Mouse (Mus musculus) limb, embryonic 15.5 days (tissue): ENCODE data around the gene Atxn2. TPM values are rescaled to one million over a fixed set of nuclear protein-coding genes. Genes with fewer than 3 reads are reported as not detected.
A peak's percentile ranks its signal among the peaks of the same experiment; 100 is the strongest.

ENCODE experiments used
- ATAC-seq: fragments of 200-750 bp; cut with Nextera tagmentation; 2 replicates; pipeline ENCODE4 v1.8.0; 2017; ENCODE audit warnings: low read depth, moderate TSS enrichment; ENCODE audit not compliant: insufficient number of reproducible peaks, low FRiP score, low TSS enrichment
- H3K27ac ChIP-seq: fragments of 300-500 bp; sonication (generic); 2 replicates; pipeline ENCODE4 v1.5.1; 2015; ENCODE audit warnings: moderate library complexity, mild to moderate bottlenecking, inconsistent platforms
- H3K27me3 ChIP-seq: fragments of 300-500 bp; sonication (generic); 2 replicates; pipeline ENCODE4 v1.6.1; 2015; ENCODE audit warnings: inconsistent platforms
- H3K36me3 ChIP-seq: fragments of 300-500 bp; sonication (generic); 2 replicates; pipeline ENCODE4 v1.6.1; 2015; ENCODE audit warnings: inconsistent platforms
- H3K4me1 ChIP-seq: fragments of 300-500 bp; sonication (generic); 2 replicates; pipeline ENCODE4 v1.6.1; 2015; ENCODE audit warnings: inconsistent platforms
- H3K4me2 ChIP-seq: fragments of 300-500 bp; sonication (generic); 2 replicates; pipeline ENCODE4 v1.6.1; 2015; ENCODE audit warnings: mild to moderate bottlenecking, inconsistent platforms
- H3K4me3 ChIP-seq: fragments of 300-500 bp; sonication (generic); 2 replicates; pipeline ENCODE4 v1.5.1; 2015; ENCODE audit warnings: mild to moderate bottlenecking, inconsistent platforms
- H3K9ac ChIP-seq: fragments of 300-500 bp; sonication (generic); 2 replicates; pipeline ENCODE4 v1.6.1; 2015; ENCODE audit warnings: inconsistent platforms
- H3K9me3 ChIP-seq: fragments of 300-500 bp; sonication (generic); 2 replicates; pipeline ENCODE4 v1.6.1; 2016; ENCODE audit warnings: inconsistent platforms
- WGBS: fragments of 180-500 bp; shearing (Covaris S2); methylation state at CpG from one replicate; pipeline ENCODE4 v1.1.7; 2015; 5-methylcytosine and 5-hydroxymethylcytosine counted together
- polyA plus RNA-seq: library from polyadenylated mRNA; unstranded; fragments of >200 nt; fragmentation: Nextera tagmentation; extraction: Ambion mirVana; gene quantifications from 2 replicates; pipeline ENCODE4 v1.2.1, GENCODE M21; 2015

The Atxn2 gene
- polyA plus RNA-seq, 1 experiment from 2014 or later: 49.4 TPM

- Histone ChIP-seq H3K4me2 (no peak overlapping the region), H3K4me3 (no peak overlapping the region), H3K27ac (no peak overlapping the region), H3K36me3 (peaks cover 21% of the 10 kb centered on the region; the same call in 1 of the 2 replicates), H3K9ac (no peak overlapping the region), H3K9me3 (no peaks in the 10 kb centered on the region), H3K4me1 (peaks cover 54% of the 10 kb centered on the region), H3K27me3 (peaks cover 22% of the 10 kb centered on the region)
- 92% methylated on average over 6 of the region's 6 CpGs for WGBS
- ATAC-seq: no peak
Measured at GRCm38 (mm10) chr5:121831002-121831601, 120.0 kb downstream of the Atxn2 start.

- peaks cover 64% of the 10 kb centered on the region for H3K4me1 ChIP-seq
- no peak overlapping the region for H3K4me3 ChIP-seq
- no peak for ATAC-seq
- H3K27me3 ChIP-seq: peaks cover 22% of the 10 kb centered on the region
- peaks cover 12% of the 10 kb centered on the region; the same call in 1 of the 2 replicates for H3K36me3 ChIP-seq
- 0 out of 2 replicates have a peak overlapping the region, but pooled peaks have one; percentile 10 for H3K4me2 ChIP-seq
- no peak overlapping the region for H3K9ac ChIP-seq
- no peak overlapping the region for H3K27ac ChIP-seq
- H3K9me3 ChIP-seq: no peaks in the 10 kb centered on the region
- WGBS: 69% methylated on average over 6 of the region's 6 CpGs
Measured at GRCm38 (mm10) chr5:121832376-121833155, 121.4 kb downstream of the Atxn2 start.

- 0 out of 2 replicates have a peak overlapping the region, but pooled peaks have one; percentile 91 for H3K4me2 ChIP-seq
- H3K9ac ChIP-seq: no peak overlapping the region
- H3K9me3 ChIP-seq: no peaks in the 10 kb centered on the region
- no peak for ATAC-seq
- H3K27me3 ChIP-seq: peaks cover 17% of the 10 kb centered on the region
- peaks cover 67% of the 10 kb centered on the region for H3K4me1 ChIP-seq
- WGBS: 78% methylated on average over 2 of the region's 2 CpGs
- no peak overlapping the region for H3K4me3 ChIP-seq
- H3K27ac ChIP-seq: no peak overlapping the region
- H3K36me3 ChIP-seq: peaks cover 6% of the 10 kb centered on the region; the same call in 1 of the 2 replicates
Measured at GRCm38 (mm10) chr5:121833159-121833558, 122.0 kb downstream of the Atxn2 start.

GRCm38 (mm10) chr5:121833572-121834240 is 122.6 kb downstream of the Atxn2 start:
- peaks cover 12% of the 10 kb centered on the region for H3K27me3 ChIP-seq
- 42% methylated on average over 10 of the region's 10 CpGs for WGBS
- ATAC-seq: no peak

GRCm38 (mm10) chr5:121834241-121834606 is 123.1 kb downstream of the Atxn2 start:
- H3K9ac ChIP-seq: no peak overlapping the region
- no peak overlapping the region for H3K27ac ChIP-seq
- H3K9me3 ChIP-seq: no peaks in the 10 kb centered on the region
- peaks cover 66% of the 10 kb centered on the region for H3K4me1 ChIP-seq
- H3K27me3 ChIP-seq: peaks cover 11% of the 10 kb centered on the region
- WGBS: 67% methylated on average over 7 of the region's 7 CpGs
- H3K36me3 ChIP-seq: no peaks in the 10 kb centered on the region
- no peak for ATAC-seq
- H3K4me3 ChIP-seq: peak overlapping the region; percentile 66
- H3K4me2 ChIP-seq: 0 out of 2 replicates have a peak overlapping the region, but pooled peaks have one; percentile 91

More at GRCm38 (mm10) chr5:121833572-121834240, 122.6 kb downstream of the Atxn2 start:
- H3K4me1 ChIP-seq: peaks cover 67% of the 10 kb centered on the region
- H3K9me3 ChIP-seq: no peaks in the 10 kb centered on the region
- peak overlapping the region; percentile 66; the same call in 1 of the 2 replicates for H3K4me3 ChIP-seq
- no peak overlapping the region for H3K9ac ChIP-seq
- peak overlapping the region; percentile 91; the same call in 1 of the 2 replicates for H3K4me2 ChIP-seq
- 0 out of 2 replicates have a peak, but pooled peaks cover under 1% of the 10 kb centered on the region for H3K36me3 ChIP-seq
- H3K27ac ChIP-seq: no peak overlapping the region

GRCm38 (mm10) chr5:121834991-121835747 is 124.0 kb downstream of the Atxn2 start:
- peaks cover 63% of the 10 kb centered on the region for H3K4me1 ChIP-seq
- H3K27ac ChIP-seq: no peak overlapping the region
- ATAC-seq: no peak
- peak overlapping the region; percentile 73; the same call in 1 of the 2 replicates for H3K9ac ChIP-seq
- WGBS: 16% methylated on average over 12 of the region's 12 CpGs
- H3K4me3 ChIP-seq: peak overlapping the region; percentile 66
- H3K9me3 ChIP-seq: no peaks in the 10 kb centered on the region
- H3K36me3 ChIP-seq: no peaks in the 10 kb centered on the region
- 0 out of 2 replicates have a peak, but pooled peaks cover 4% of the 10 kb centered on the region for H3K27me3 ChIP-seq
- peak overlapping the region; percentile 91 for H3K4me2 ChIP-seq

GRCm38 (mm10) chr5:121835949-121836691 is 125.0 kb downstream of the Atxn2 start:
- ATAC-seq: no peak; the same call in 1 of the 2 replicates
- H3K4me1 ChIP-seq: peaks cover 63% of the 10 kb centered on the region
- WGBS: under 1% methylated on average over 50 of the region's 51 CpGs

GRCm38 (mm10) chr5:121836692-121837415 is 125.7 kb downstream of the Atxn2 start:
- H3K9me3 ChIP-seq: no peaks in the 10 kb centered on the region
- H3K4me1 ChIP-seq: peaks cover 63% of the 10 kb centered on the region
- peak overlapping the region; percentile 91 for H3K4me2 ChIP-seq
- H3K27ac ChIP-seq: peak overlapping the region; percentile 72
- H3K27me3 ChIP-seq: no peaks in the 10 kb centered on the region
- peak overlapping the region; percentile 73 for H3K9ac ChIP-seq
- H3K4me3 ChIP-seq: peak overlapping the region; percentile 66
- peak; percentile 82 for ATAC-seq
- WGBS: under 1% methylated on average over 77 of the region's 77 CpGs
- no peaks in the 10 kb centered on the region for H3K36me3 ChIP-seq

More at GRCm38 (mm10) chr5:121835949-121836691, 125.0 kb downstream of the Atxn2 start:
- H3K9me3 ChIP-seq: no peaks in the 10 kb centered on the region
- H3K36me3 ChIP-seq: no peaks in the 10 kb centered on the region
- H3K4me2 ChIP-seq: peak overlapping the region; percentile 91
- H3K27me3 ChIP-seq: no peaks in the 10 kb centered on the region
- peak overlapping the region; percentile 73 for H3K9ac ChIP-seq
- peak overlapping the region; percentile 66 for H3K4me3 ChIP-seq
- H3K27ac ChIP-seq: peak overlapping the region; percentile 66

GRCm38 (mm10) chr5:121837441-121838340 is 126.6 kb downstream of the Atxn2 start, which contains the start of gene Sh2b3:
Gene Sh2b3, minus strand, starts transcription at chr5:121837646.
- ATAC-seq: no peak
- Histone ChIP-seq H3K9ac (peak within 1 kb of the TSS; percentile 73), H3K4me2 (peak within 1 kb of the TSS; percentile 91), H3K4me3 (peak within 1 kb of the TSS; percentile 66), H3K4me1 (peaks cover 63% of the 10 kb centered on the region), H3K27me3 (no peaks in the 10 kb centered on the region), H3K9me3 (no peaks in the 10 kb centered on the region), H3K36me3 (no peaks in the 10 kb centered on the region), H3K27ac (peak within 1 kb of the TSS; percentile 73)
- WGBS: 1% methylated on average over 35 of the region's 35 CpGs
